Mouse (Mus musculus): Measurements from ENCODE around the gene Sod3. TPM values are rescaled to one million over a fixed set of nuclear protein-coding genes. Genes with fewer than 3 reads are reported as not detected.

The Sod3 gene
- polyA plus RNA-seq, 1 experiment from 2014 or later: 6.7 TPM

DNA sequence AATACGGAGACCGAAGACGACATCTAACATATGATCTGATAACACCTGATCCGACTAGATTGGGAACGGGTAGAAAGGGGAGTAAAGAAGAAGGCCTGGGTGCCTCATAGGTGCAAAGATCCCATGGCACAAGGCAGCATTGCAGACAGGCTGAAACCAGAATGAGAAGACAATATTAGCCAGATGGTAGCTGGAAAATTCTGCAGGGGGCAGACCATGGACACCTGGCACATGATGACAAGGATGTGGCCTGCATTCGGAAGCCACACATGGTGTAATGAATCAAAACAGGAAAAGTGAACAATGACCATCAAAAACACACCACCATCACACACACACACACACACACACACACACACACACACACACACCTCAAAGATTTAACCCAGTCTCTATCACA, 52.3 kb downstream of the Sod3 start:
- H3K4me3 ChIP-seq (replicated peaks): no peak overlapping the region
- ATAC-seq (ENCODE audit: insufficient read depth): no peak
- WGBS (ENCODE audit: insufficient replicate concordance): 72% methylated on average over 6 of the region's 6 CpGs

DNA sequence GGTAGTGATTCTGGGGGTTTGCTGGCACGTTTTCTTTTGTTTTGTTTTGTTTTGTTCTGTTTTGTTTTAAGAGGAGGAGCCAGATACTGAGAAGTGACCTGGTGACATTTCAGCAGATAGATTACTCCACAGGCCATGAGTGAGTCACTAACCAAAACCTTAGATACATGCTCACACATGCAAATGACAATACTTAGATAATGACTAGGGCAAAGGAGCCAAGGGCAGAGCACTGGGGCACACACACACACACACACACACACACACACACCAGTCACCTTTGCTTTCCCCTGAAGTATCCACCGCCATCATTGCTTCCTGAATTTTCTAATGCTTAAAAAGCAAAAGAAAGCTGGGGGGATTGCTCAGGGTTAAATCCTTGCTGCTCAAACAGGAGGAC, 52.9 kb downstream of the Sod3 start:
- ATAC-seq (ENCODE audit: insufficient read depth): no peak
- Histone ChIP-seq H3K4me2 (no peak overlapping the region), H3K27ac (replicated peaks) (no peak overlapping the region), H3K9me3 (replicated peaks) (no peaks in the 10 kb centered on the region), H3K4me3 (replicated peaks) (no peak overlapping the region), H3K4me1 (replicated peaks) (no peaks in the 10 kb centered on the region), H3K36me3 (replicated peaks) (no peaks in the 10 kb centered on the region), H3K9ac (no peak overlapping the region), H3K27me3 (no peaks in the 10 kb centered on the region)
- WGBS (ENCODE audit: insufficient replicate concordance): 35% methylated on average over 2 of the region's 2 CpGs

More for the DNA sequence above, 52.3 kb downstream of the Sod3 start:
- no peak overlapping the region for H3K4me2 ChIP-seq
- no peaks in the 10 kb centered on the region for H3K36me3 ChIP-seq (replicated peaks)
- H3K27ac ChIP-seq (replicated peaks): no peak overlapping the region
- H3K9ac ChIP-seq: no peak overlapping the region
- no peaks in the 10 kb centered on the region for H3K9me3 ChIP-seq (replicated peaks)
- no peaks in the 10 kb centered on the region for H3K4me1 ChIP-seq (replicated peaks)
- no peaks in the 10 kb centered on the region for H3K27me3 ChIP-seq

Other genes with a start within 250 kb of the Sod3 start
- gene Dhx15, start 173.3 kb upstream of the Sod3 start, polyA plus RNA-seq (2015; fragmentation: Nextera tagmentation; extraction: Ambion mirVana): 64.5 and 64.8 TPM in 2 replicates
- gene Ccdc149, start 107.7 kb downstream of the Sod3 start, polyA plus RNA-seq (2015; fragmentation: Nextera tagmentation; extraction: Ambion mirVana): 0.60 and 0.75 TPM in 2 replicates
- 0.37 and 0.41 TPM in 2 replicates for gene Lgi2, start 202.7 kb downstream of the Sod3 start, polyA plus RNA-seq (2015; fragmentation: Nextera tagmentation; extraction: Ambion mirVana)

Data from liver, embryonic 15.5 days (tissue).